Mouse (Mus musculus) MEL (cell line): ENCODE measurements at regions not wholly inside any gene's neighbourhood (a gene's known extent, or its start where the extent isn't known, plus 50 kb on each side); places are given as distances from the start of the nearest gene placed in this dataset.

ENCODE experiments used
- DNase-seq: peaks from one replicate; pipeline ENCODE4 v3.0.0; 2011; ENCODE audit warnings: low read depth, low spot score
- H3K27ac ChIP-seq: 2 replicates; pipeline ENCODE4 v1.5.1; 2012; ENCODE audit warnings: low read depth, mild to moderate bottlenecking, control low read depth, low read length, moderate library complexity; ENCODE audit not compliant: control insufficient read depth
- H3K27me3 ChIP-seq, 2 experiments: fragments of 150-350 bp in 1 of 2; sonication (generic) in 1 of 2; 2 replicates each; pipeline ENCODE4 v1.6.1; 2012; ENCODE audit warnings: low read length in 2 of 2, mild to moderate bottlenecking in 2 of 2, improper control_type of control experiment in 1 of 2, moderate library complexity in 1 of 2; ENCODE audit not compliant: insufficient read depth in 2 of 2, control insufficient read depth in 1 of 2
- H3K36me3 ChIP-seq, 2 experiments: 2 replicates each; pipeline ENCODE4 v1.6.1; 2012 to 2014; ENCODE audit warnings: low read length in 2 of 2, improper control_type of control experiment in 1 of 2, inconsistent platforms in 1 of 2, mild to moderate bottlenecking in 1 of 2; ENCODE audit not compliant: insufficient read depth in 2 of 2, control insufficient read depth in 1 of 2
- H3K4me1 ChIP-seq, 2 experiments: fragments of 150-350 bp in 1 of 2; sonication (generic) in 1 of 2; 2 replicates each; pipeline ENCODE4 v1.6.1; 2012; ENCODE audit warnings: low read length in 2 of 2, improper control_type of control experiment in 1 of 2, mild to moderate bottlenecking in 1 of 2; ENCODE audit not compliant: insufficient read depth in 2 of 2, control insufficient read depth in 1 of 2
- H3K4me3 ChIP-seq, 2 experiments: fragments of 150-350 bp in 1 of 2; sonication (generic) in 1 of 2; 2 replicates each; pipeline ENCODE4 v1.5.1; 2012; ENCODE audit warnings: low read depth in 2 of 2, low read length in 2 of 2, mild to moderate bottlenecking in 2 of 2, moderate library complexity in 2 of 2, control low read depth in 1 of 2, improper control_type of control experiment in 1 of 2; ENCODE audit not compliant: control insufficient read depth in 1 of 2, insufficient read depth in 1 of 2
- H3K79me2 ChIP-seq: 2 replicates; pipeline ENCODE4 v1.6.1; 2012; ENCODE audit warnings: mild to moderate bottlenecking, low read length, moderate library complexity; ENCODE audit not compliant: control insufficient read depth, poor library complexity, insufficient read depth
- H3K9ac ChIP-seq: 2 replicates; pipeline ENCODE4 v1.6.1; 2012; ENCODE audit warnings: low read depth, mild to moderate bottlenecking, control low read depth, low read length, moderate library complexity; ENCODE audit not compliant: control insufficient read depth, poor library complexity, severe bottlenecking
- H3K9me3 ChIP-seq: fragments of 150-350 bp; sonication (generic); replicated peaks from 2 replicates; pipeline ENCODE4 v1.6.1; 2012; ENCODE audit warnings: mild to moderate bottlenecking, low read length, improper control_type of control experiment, moderate library complexity; ENCODE audit not compliant: insufficient read depth
- CHD1 ChIP-seq: IDR thresholded peaks from 2 replicates; pipeline ENCODE4 v1.6.1; 2012; ENCODE audit warnings: low read depth, mild to moderate bottlenecking, inconsistent platforms, low read length, improper control_type of control experiment
- CHD2 ChIP-seq: IDR thresholded peaks from 2 replicates; pipeline ENCODE4 v1.6.1; 2011; ENCODE audit warnings: low read length, improper control_type of control experiment
- CTCF ChIP-seq, 3 experiments: IDR thresholded peaks in 2 of 3; conservative IDR thresholded peaks in 1 of 3; 2 replicates each; pipeline ENCODE4 v1.5.1; 2011 to 2012; ENCODE audit warnings: low read length in 3 of 3, low read depth in 2 of 3, mild to moderate bottlenecking in 2 of 3, improper control_type of control experiment in 1 of 3, inconsistent platforms in 1 of 3, mixed read lengths in 1 of 3, moderate library complexity in 1 of 3; ENCODE audit not compliant: control insufficient read depth in 1 of 3, insufficient read depth in 1 of 3, poor library complexity in 1 of 3, severe bottlenecking in 1 of 3
- E2F4 ChIP-seq: IDR thresholded peaks from 2 replicates; pipeline ENCODE4 v1.6.1; 2011; ENCODE audit warnings: low read depth, low read length, improper control_type of control experiment, borderline replicate concordance
- ELF1 ChIP-seq: IDR thresholded peaks from 2 replicates; pipeline ENCODE4 v1.6.1; 2014; ENCODE audit warnings: low read depth, mild to moderate bottlenecking, inconsistent platforms, low read length, improper control_type of control experiment, moderate library complexity
- EP300 ChIP-seq, 2 experiments: IDR thresholded peaks; 2 replicates each; pipeline ENCODE4 v1.6.1; 2011; ENCODE audit warnings: improper control_type of control experiment in 2 of 2, low read length in 2 of 2, low read depth in 1 of 2, mild to moderate bottlenecking in 1 of 2
- GABPA ChIP-seq: IDR thresholded peaks from 2 replicates; pipeline ENCODE4 v1.6.1; 2012; ENCODE audit warnings: low read depth, mild to moderate bottlenecking, inconsistent platforms, low read length, improper control_type of control experiment, moderate library complexity
- GATA1 ChIP-seq: IDR thresholded peaks from 2 replicates; pipeline ENCODE4 v1.6.1; 2011; ENCODE audit warnings: low read depth, low read length, improper control_type of control experiment
- MAX ChIP-seq: IDR thresholded peaks from 2 replicates; pipeline ENCODE4 v1.6.1; 2011; ENCODE audit warnings: low read length, improper control_type of control experiment
- MAZ ChIP-seq: IDR thresholded peaks from 2 replicates; pipeline ENCODE4 v1.6.1; 2012; ENCODE audit warnings: low read depth, mild to moderate bottlenecking, inconsistent platforms, low read length, improper control_type of control experiment
- MXI1 ChIP-seq: IDR thresholded peaks from 2 replicates; pipeline ENCODE4 v1.6.1; 2011; ENCODE audit warnings: mild to moderate bottlenecking, low read depth, low read length, improper control_type of control experiment
- MYB ChIP-seq: IDR thresholded peaks from 2 replicates; pipeline ENCODE4 v1.6.1; 2011; ENCODE audit warnings: mild to moderate bottlenecking, low read depth, low read length, improper control_type of control experiment
- MYC ChIP-seq: IDR thresholded peaks from 2 replicates; pipeline ENCODE4 v1.6.1; 2011; ENCODE audit warnings: low read depth, mild to moderate bottlenecking, low read length, improper control_type of control experiment, moderate library complexity
- NELFE ChIP-seq: IDR thresholded peaks from 2 replicates; pipeline ENCODE4 v1.6.1; 2011; ENCODE audit warnings: low read depth, low read length, improper control_type of control experiment
- NRF1 ChIP-seq: IDR thresholded peaks from 2 replicates; pipeline ENCODE4 v1.6.1; 2014; ENCODE audit warnings: low read depth, mild to moderate bottlenecking, inconsistent platforms, low read length, improper control_type of control experiment, moderate library complexity; ENCODE audit not compliant: poor library complexity, insufficient read depth, severe bottlenecking
- POLR2A ChIP-seq, 2 experiments: IDR thresholded peaks; 2 replicates each; pipeline ENCODE4 v1.6.1; 2011 to 2012; ENCODE audit warnings: low read length in 2 of 2, mild to moderate bottlenecking in 2 of 2, control low read depth in 1 of 2, improper control_type of control experiment in 1 of 2, low read depth in 1 of 2, moderate library complexity in 1 of 2; ENCODE audit not compliant: control insufficient read depth in 1 of 2, insufficient read depth in 1 of 2, poor library complexity in 1 of 2
- POLR2AphosphoS5 ChIP-seq: IDR thresholded peaks from 2 replicates; pipeline ENCODE4 v1.6.1; 2012; ENCODE audit warnings: low read depth, borderline replicate concordance, mild to moderate bottlenecking, inconsistent platforms, low read length, moderate library complexity, mixed read lengths
- RAD21 ChIP-seq: IDR thresholded peaks from 2 replicates; pipeline ENCODE4 v1.6.1; 2011; ENCODE audit warnings: mild to moderate bottlenecking, low read depth, low read length, improper control_type of control experiment
- RCOR1 ChIP-seq: IDR thresholded peaks from 2 replicates; pipeline ENCODE4 v1.6.1; 2012; ENCODE audit warnings: low read depth, mild to moderate bottlenecking, inconsistent platforms, low read length, improper control_type of control experiment
- SMC3 ChIP-seq: IDR thresholded peaks from 2 replicates; pipeline ENCODE4 v1.6.1; 2011; ENCODE audit warnings: low read depth, low read length, improper control_type of control experiment
- TAL1 ChIP-seq: IDR thresholded peaks from 2 replicates; pipeline ENCODE4 v1.6.1; 2012; ENCODE audit warnings: mild to moderate bottlenecking, inconsistent platforms, low read length, moderate library complexity, mixed read lengths
- TBP ChIP-seq: IDR thresholded peaks from 2 replicates; pipeline ENCODE4 v1.8.0; 2011; ENCODE audit warnings: low read depth, low read length, improper control_type of control experiment
- ZC3H11A ChIP-seq: IDR thresholded peaks from 2 replicates; pipeline ENCODE4 v1.6.1; 2012; ENCODE audit warnings: low read depth, mild to moderate bottlenecking, inconsistent platforms, low read length, improper control_type of control experiment
- ZKSCAN1 ChIP-seq: IDR thresholded peaks from 2 replicates; pipeline ENCODE4 v1.6.1; 2012; ENCODE audit warnings: low read depth, mild to moderate bottlenecking, inconsistent platforms, low read length, improper control_type of control experiment, moderate library complexity
- ZMIZ1 ChIP-seq: IDR thresholded peaks from 2 replicates; pipeline ENCODE4 v1.6.1; 2012; ENCODE audit warnings: low read depth, mild to moderate bottlenecking, inconsistent platforms, low read length, improper control_type of control experiment, moderate library complexity
- ZNF384 ChIP-seq: IDR thresholded peaks from 2 replicates; pipeline ENCODE4 v1.6.1; 2012; ENCODE audit warnings: low read depth, mild to moderate bottlenecking, inconsistent platforms, low read length, improper control_type of control experiment

- H3K4me3 ChIP-seq = no peak overlapping the region
- H3K9ac ChIP-seq = no peak overlapping the region
- H3K9me3 ChIP-seq = no peaks in the 10 kb centered on the region
- H3K4me1 ChIP-seq = no peaks in the 10 kb centered on the region
- no peaks in the 10 kb centered on the region for H3K36me3 ChIP-seq
- H3K79me2 ChIP-seq = no peaks in the 10 kb centered on the region
- H3K27me3 ChIP-seq = no peaks in the 10 kb centered on the region
- TF ChIP-seq GABPA = no peak
- H3K27ac ChIP-seq = no peak overlapping the region
- DNase-seq = no peak
Observed at GRCm38 (mm10) chr2:117455740-117456455, 113.1 kb upstream of the Rasgrp1 start.

DNA sequence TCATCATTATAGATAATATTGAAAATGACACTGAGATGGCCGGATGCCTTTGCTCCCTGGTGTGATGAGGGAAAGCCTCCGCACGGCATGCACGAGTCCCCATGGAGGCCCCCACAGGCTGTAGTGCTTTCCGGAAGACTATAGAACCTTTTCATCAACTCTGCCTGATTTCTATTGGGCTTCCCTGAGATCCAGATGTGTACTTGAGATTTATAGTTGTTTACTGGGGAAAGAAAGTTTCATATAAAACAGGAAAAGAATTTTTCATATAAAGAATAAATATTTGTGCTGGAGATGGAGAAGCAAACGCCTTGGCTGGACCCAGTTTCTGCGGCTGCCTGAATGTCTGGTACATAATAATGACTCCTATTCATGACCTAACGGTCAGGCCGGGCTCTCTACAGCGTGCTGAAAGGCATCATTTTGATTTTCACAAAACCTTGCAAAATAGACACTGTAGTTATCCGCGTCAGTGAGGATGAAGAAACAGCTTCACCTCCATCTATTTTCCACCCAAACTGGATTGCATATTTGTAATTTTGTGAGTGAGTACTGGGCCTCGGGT lies 113.7 kb upstream of the Rasgrp1 start:
- no peak for DNase-seq
- no peaks in the 10 kb centered on the region for H3K27me3 ChIP-seq
- no peaks in the 10 kb centered on the region for H3K9me3 ChIP-seq
- H3K27ac ChIP-seq = no peak overlapping the region
- no peaks in the 10 kb centered on the region for H3K4me1 ChIP-seq
- no peaks in the 10 kb centered on the region for H3K36me3 ChIP-seq
- H3K9ac ChIP-seq = no peak overlapping the region
- TF ChIP-seq MAX = no peak
- no peak for TF ChIP-seq ZC3H11A
- TF ChIP-seq POLR2A (IDR thresholded peaks at IDR 0.05; ENCODE audit: control insufficient read depth in 1 of 2, insufficient read depth in 1 of 2, low read depth in 1 of 2, low read length in 2 of 2, poor library complexity in 1 of 2) = no peak
- TF ChIP-seq RCOR1 = no peak
- no peak for TF ChIP-seq ELF1
- no peak for TF ChIP-seq ZMIZ1
- no peak for TF ChIP-seq ZNF384
- no peak for TF ChIP-seq GABPA
- no peak for TF ChIP-seq CHD2
- no peaks in the 10 kb centered on the region for H3K79me2 ChIP-seq
- no peak overlapping the region for H3K4me3 ChIP-seq

- DNase-seq = no peak
Observed at GRCm38 (mm10) chr2:117461541-117462290, 118.9 kb upstream of the Rasgrp1 start.

More at GRCm38 (mm10) chr2:117461541-117462290, 118.9 kb upstream of the Rasgrp1 start:
- Histone ChIP-seq H3K27me3 (no peaks in the 10 kb centered on the region), H3K27ac (no peak overlapping the region), H3K79me2 (no peaks in the 10 kb centered on the region), H3K4me1 (no peaks in the 10 kb centered on the region), H3K4me3 (no peak overlapping the region), H3K9ac (no peak overlapping the region), H3K36me3 (no peaks in the 10 kb centered on the region), H3K9me3 (no peaks in the 10 kb centered on the region)
- TF ChIP-seq CTCF (IDR thresholded peaks at IDR 0.05 in 2 of 3, conservative IDR thresholded peaks at IDR 0.05 in 1 of 3; ENCODE audit: control insufficient read depth in 1 of 3, insufficient read depth in 1 of 3, low read depth in 2 of 3, low read length in 3 of 3, poor library complexity in 1 of 3, severe bottlenecking in 1 of 3) (no peak), NRF1 (no peak), NELFE (no peak), TAL1 (no peak), CHD1 (no peak), MYB (no peak), RAD21 (no peak), TBP (no peak), E2F4 (no peak), MYC (no peak), GATA1 (no peak), ZKSCAN1 (no peak), ZMIZ1 (no peak), MXI1 (no peak), POLR2AphosphoS5 (no peak), EP300 (IDR thresholded peaks at IDR 0.05; ENCODE audit: low read depth in 1 of 2, low read length in 2 of 2) (no peak), SMC3 (no peak), MAZ (no peak)
